Mouse (Mus musculus) embryo, embryonic 11.5 days (tissue): ENCODE data around the gene Rae1.

Experiments used
- DNase-seq: peaks from one replicate; pipeline ENCODE4 v3.0.0-alpha.2; 2012; ENCODE audit warnings: low read depth, low spot score

The Rae1 gene

DNA sequence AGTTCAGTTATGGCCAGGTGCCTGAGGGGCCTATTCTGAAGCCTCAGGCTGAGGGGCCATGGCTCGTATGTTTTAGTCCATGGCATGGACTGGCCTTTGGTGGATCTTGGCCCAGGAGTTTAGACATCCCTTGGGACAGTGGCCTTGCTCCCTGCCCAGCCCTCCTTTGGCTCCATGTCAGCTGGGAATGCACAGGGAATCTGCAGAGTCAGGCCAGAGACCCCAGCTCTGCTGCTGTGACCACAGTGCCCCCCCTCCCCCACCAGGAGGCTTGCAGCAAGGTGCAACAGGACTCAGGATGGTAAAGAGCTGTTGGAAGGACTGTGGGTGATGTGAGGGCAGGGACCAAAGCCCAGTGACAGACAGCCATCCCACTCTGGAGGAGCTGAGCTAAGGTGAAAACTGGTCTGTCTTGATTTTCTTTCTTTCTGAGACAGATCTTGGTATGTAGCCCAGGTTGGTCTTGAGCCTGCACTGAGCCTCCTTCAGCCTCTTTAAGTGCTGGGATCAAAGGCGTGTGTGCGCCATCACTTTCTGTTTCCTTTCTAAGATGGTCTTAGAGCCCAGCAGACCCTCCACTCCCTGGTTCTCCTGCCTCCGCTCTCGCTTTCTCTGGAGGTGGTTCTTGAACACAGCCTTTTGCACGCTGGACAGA lies 27.4 kb downstream of the Rae1 start:
- DNase-seq, result no peak

DNA sequence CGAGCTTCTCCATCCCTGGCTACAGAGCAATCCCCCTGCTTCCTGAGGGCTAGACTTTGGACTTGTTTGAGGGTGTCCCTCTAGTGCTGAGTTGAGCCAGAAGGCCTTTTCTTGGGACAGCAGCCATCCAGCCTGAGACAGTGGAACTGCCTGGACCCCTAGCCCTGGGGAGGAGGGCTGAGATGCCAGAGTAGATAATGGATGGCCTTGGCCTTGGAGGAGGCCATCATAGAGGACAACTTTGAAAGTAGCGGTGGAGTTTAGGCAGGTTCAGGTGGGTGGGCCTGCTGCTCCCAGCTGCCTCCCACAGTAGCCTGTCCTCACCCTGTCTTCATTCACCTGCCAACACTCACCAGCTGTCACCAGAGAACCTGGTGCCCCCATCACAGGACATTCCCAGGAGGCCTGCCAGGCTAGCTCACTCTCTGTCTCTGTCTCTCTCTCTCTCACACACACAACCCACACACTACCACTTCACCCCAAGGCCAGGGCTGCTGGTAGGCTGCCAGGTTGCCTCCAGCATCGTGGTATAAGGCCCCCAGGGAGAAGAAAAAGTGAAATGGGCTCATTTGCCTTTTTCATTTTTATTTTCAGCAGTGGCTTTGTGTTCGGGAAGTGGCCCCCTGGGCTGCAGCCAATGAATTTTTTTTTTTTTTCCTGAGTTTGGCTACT lies 28.0 kb downstream of the Rae1 start:
- no peak for DNase-seq

- no peak for DNase-seq
Observed at GRCm38 (mm10) chr2:173028508-173029031, 28.7 kb downstream of the Rae1 start.

DNA sequence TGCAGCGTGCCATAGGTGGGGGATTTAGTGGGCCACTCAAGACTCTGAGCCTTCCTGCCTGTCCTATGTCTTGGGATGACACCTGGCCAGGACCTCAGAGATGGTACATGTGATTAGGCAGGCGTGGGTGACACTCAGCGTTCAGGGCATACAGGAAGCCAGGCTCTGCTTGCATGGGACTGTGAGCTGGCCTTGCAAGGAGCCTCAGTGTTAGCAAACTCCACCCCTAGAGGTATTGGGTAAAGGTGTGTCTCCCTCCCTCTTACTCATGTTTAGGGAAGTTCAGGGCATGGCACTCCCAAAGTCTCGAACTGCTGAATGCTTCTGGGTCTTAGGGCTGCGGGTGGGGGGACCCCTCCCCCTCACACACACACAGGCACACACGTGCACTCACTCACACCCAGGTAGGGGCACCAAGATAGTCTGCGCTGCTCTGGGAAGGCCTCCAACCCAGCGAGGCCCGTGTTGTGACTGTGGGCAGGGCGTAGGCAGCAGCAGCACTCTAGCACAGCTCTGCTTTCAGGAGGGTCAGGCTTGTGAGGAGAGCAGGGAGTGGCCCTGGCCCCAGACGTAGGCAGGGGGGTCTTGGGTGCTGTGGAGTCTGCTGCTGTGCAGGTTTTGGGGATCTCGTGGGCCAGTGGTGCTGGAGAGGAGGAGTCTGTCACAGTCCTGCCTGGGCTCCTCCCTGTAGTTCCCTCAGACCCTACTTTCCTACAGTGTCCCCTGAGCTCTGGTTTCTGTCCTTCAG lies 30.8 kb downstream of the Rae1 start:
- DNase-seq, result no peak

DNA sequence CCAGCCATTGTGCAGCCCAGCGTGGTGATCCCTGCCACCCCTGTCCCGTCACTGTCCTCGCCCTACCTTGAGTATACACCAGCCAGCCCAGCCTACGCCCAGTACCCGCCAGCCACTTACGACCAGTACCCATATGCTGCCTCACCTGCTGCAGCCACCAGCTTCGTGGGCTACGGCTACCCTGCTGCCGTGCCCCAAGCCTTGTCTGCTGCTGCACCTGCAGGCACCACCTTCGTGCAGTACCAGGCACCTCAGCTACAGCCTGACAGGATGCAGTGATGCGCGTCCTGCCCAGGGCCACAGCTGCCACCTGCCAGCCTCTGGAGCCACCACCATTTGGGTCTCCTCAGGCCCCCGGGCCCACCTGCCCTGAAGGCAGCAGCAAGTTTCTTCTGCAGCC lies 33.6 kb downstream of the Rae1 start:
- DNase-seq, result no peak

DNA sequence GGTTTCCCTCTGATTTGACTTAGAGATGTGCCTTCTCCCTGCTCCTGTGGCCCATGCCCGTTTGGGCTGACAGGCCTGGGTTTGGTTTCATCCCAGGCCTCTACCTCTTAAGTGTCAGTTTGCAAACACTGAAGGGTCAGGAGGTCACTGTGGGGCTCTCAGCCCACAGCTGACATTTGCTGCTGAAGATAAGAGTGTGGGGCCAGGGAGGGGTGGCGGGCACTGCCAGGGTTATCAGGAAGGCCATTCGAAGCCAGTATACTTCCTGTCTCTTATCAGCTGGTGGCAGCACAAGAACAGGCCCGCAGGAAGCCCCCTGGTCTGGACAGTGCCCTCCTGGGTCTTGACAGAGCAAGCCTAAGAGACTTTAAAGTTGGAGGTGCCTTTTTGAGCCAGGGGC lies 35.1 kb downstream of the Rae1 start:
- DNase-seq, result no peak

- DNase-seq, result no peak
Observed at GRCm38 (mm10) chr2:173035653-173036052, 35.7 kb downstream of the Rae1 start.

GRCm38 (mm10) chr2:173036055-173036454 lies 36.1 kb downstream of the Rae1 start:
- no peak for DNase-seq

GRCm38 (mm10) chr2:173036611-173037010 lies 36.7 kb downstream of the Rae1 start:
- no peak for DNase-seq

- DNase-seq, result no peak
Observed at GRCm38 (mm10) chr2:173037347-173037746, 37.4 kb downstream of the Rae1 start.

GRCm38 (mm10) chr2:173037827-173038607 lies 38.1 kb downstream of the Rae1 start:
- DNase-seq, result no peak

GRCm38 (mm10) chr2:173039041-173039440 lies 39.1 kb downstream of the Rae1 start:
- no peak for DNase-seq

GRCm38 (mm10) chr2:173040803-173041202 lies 40.9 kb downstream of the Rae1 start:
- no peak for DNase-seq

DNA sequence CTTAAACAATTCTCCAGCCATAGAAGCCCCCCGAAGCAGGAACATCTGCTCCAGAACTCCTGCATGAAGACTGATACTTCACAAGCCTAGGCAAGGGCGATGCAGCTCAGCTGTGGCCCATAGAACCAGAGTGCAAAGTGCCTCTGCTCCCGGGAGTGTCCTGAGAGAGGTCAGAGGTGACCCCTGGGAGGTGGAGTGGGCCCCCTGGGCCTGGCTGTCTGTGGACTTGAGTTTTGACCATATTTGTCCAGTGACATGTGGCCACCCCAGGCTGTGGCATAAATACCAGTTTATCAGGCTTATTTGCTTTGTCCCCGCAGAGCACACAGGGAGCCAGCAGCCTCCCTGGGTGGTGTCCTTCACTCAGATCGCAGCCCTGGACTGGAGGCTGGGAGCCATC lies 41.3 kb downstream of the Rae1 start:
- DNase-seq, result no peak

DNA sequence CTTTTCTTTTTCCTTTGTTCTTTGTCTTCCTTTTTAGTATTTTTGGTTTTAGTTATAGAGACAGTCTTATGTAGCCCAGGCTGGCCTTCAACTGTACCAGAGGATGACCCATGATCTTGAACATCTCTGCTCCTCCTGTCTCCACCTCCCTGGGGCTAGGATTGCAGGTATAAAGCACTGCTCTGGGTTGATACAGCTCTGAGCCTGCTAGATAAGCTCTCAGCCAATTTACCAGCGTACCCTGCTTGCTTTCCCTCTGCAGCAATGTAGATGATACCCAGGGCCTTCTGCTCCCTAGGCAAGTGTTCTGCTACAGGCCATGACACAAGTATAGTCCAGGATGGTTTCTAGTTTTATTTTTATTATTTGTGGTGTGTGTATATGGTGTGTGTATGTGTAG lies 42.0 kb downstream of the Rae1 start:
- no peak for DNase-seq

GRCm38 (mm10) chr2:173042504-173043162 lies 42.7 kb downstream of the Rae1 start:
- no peak for DNase-seq

DNA sequence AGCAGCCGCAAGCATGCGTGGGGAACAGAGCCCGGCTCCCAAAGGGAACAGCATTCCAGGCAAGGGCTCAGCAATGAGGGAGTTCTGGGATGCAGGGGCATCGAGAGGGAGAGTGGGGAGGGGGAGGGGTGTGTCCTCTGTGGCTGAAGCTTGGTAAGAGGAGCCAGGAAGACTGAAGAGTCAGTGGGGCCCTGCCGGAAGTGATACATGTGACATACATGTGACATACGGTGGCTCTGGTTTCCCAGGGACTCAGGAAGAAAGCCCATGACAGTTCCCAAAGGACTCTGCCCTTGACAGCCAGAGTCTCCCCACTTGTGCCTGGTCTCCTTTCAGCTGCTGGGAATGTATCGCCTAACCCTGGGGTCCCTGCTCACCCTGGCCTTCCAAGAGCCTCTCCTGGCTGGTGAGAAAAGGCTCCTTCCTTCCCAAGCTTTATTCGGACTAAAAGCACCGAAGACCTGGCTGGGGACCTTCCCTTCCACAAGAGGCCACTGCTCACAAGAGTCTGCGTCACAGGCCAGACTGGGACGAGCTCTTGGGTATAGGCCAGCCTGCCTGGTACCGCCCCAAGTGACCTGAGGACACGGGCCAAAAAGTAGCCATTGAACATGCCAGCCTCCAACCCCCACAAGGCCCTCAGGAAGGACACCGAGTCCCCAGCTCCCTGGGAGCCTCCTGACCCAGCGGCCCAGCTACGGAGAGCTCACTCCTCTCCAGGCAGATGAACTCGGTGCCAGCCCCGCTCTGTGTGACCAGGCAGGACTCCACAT lies 44.5 kb downstream of the Rae1 start:
- DNase-seq, result no peak

DNA sequence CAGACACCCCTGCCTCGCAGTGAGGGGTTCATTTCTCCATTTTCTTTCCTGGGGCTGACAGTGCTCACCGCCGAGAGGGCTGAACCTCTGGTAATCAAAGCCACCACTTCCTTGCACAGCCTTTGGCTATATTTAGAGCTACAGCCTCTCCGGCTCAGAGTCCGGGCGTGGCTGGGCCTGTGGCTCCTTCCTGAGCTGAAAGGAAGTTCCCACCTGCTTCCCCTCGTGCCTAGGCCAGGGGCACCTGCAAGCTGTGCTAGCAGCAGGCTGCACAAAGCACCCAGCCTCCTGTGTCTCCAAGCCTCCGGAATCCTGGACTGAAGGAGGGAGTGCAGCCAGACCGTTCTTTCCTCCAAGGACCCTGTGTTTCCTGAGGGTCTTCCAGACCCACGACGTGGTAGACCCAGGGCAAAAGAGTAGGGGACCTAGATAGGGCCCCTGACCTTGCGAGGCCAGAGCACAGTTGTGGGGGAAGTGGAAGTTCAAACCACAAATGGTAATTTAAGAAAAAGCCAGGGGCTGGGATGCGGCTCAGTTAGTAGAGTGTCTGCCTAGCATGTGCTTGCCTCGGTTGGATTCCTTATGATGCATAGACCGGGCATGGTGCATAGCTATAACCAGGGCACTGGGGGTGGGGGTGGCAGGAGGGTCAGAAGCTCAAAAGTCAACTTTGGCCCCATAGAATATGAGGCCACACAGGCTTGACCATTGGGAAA lies 46.8 kb downstream of the Rae1 start:
- DNase-seq, result no peak

GRCm38 (mm10) chr2:173047471-173047870 lies 47.6 kb downstream of the Rae1 start:
- no peak for DNase-seq
